Mouse (Mus musculus) myocyte (in vitro differentiated cells): ENCODE results near the gene Ttc30a2. TPM values are rescaled to one million over a fixed set of nuclear protein-coding genes. Genes with fewer than 3 reads are reported as not detected.
"Not testable (repeated sequence)": the region's sequence is repeated elsewhere in the genome, so short reads cannot be mapped to it uniquely, and the experiment has no call there.

Experiments
- H3K27me3 ChIP-seq: one replicate; pipeline ENCODE4 v1.6.1; 2011; ENCODE audit not compliant: control insufficient read depth, insufficient read depth, insufficient read length
- H3K36me3 ChIP-seq: one replicate; pipeline ENCODE4 v1.6.1; 2011; ENCODE audit not compliant: control insufficient read depth, insufficient read depth
- H3K4me2 ChIP-seq: one replicate; pipeline ENCODE4 v1.6.1; 2011; ENCODE audit warnings: low read depth, control low read depth
- H3K4me3 ChIP-seq: one replicate; pipeline ENCODE4 v1.5.1; 2011; ENCODE audit warnings: mild to moderate bottlenecking, control low read depth, moderate library complexity
- H3K79me2 ChIP-seq: one replicate; pipeline ENCODE4 v1.6.1; 2011; ENCODE audit not compliant: control insufficient read depth, insufficient read depth
- H3ac ChIP-seq: one replicate; pipeline ENCODE4 v1.6.1; 2011; ENCODE audit not compliant: control insufficient read depth, insufficient read length
- CEBPB ChIP-seq: IDR thresholded peaks from 2 replicates; pipeline ENCODE4 v1.6.1; 2011; ENCODE audit warnings: mild to moderate bottlenecking, moderate library complexity; ENCODE audit not compliant: poor library complexity, insufficient read depth, severe bottlenecking
- E2F4 ChIP-seq: IDR thresholded peaks from one replicate; pipeline ENCODE4 v1.6.1; 2011; ENCODE audit warnings: mild to moderate bottlenecking, control low read depth, moderate library complexity; ENCODE audit not compliant: insufficient read depth
- MAX ChIP-seq: IDR thresholded peaks from one replicate; pipeline ENCODE4 v1.6.1; 2011; ENCODE audit warnings: low read depth, mild to moderate bottlenecking, control low read depth
- MYOD1 ChIP-seq, 3 experiments: IDR thresholded peaks; one replicate each; pipeline ENCODE4 v1.6.1; 2011; ENCODE audit warnings: control low read depth in 2 of 3, low read depth in 2 of 3, mild to moderate bottlenecking in 2 of 3, moderate library complexity in 1 of 3; ENCODE audit not compliant: insufficient read length in 2 of 3, control insufficient read depth in 1 of 3
- MYOG ChIP-seq, 3 experiments: IDR thresholded peaks; one replicate each; pipeline ENCODE4 v1.6.1; 2011; ENCODE audit warnings: control low read depth in 2 of 3, low read depth in 2 of 3, mild to moderate bottlenecking in 2 of 3; ENCODE audit not compliant: insufficient read length in 2 of 3, control insufficient read depth in 1 of 3, insufficient read depth in 1 of 3
- POLR2A ChIP-seq: IDR thresholded peaks from one replicate; pipeline ENCODE4 v1.6.1; 2011; ENCODE audit warnings: low read depth, mild to moderate bottlenecking, control low read depth, moderate library complexity; ENCODE audit not compliant: insufficient read length
- POLR2AphosphoS2 ChIP-seq: IDR thresholded peaks from one replicate; pipeline ENCODE4 v1.6.1; 2011; ENCODE audit warnings: low read depth, control low read depth; ENCODE audit not compliant: insufficient read length
- REST ChIP-seq: IDR thresholded peaks from one replicate; pipeline ENCODE4 v1.6.1; 2011; ENCODE audit warnings: mild to moderate bottlenecking, control low read depth, moderate library complexity; ENCODE audit not compliant: insufficient read depth, insufficient read length
- SRF ChIP-seq: IDR thresholded peaks from one replicate; pipeline ENCODE4 v1.6.1; 2011; ENCODE audit warnings: low read depth; ENCODE audit not compliant: control insufficient read depth, insufficient read length
- TCF12 ChIP-seq: IDR thresholded peaks from one replicate; pipeline ENCODE4 v1.6.1; 2011; ENCODE audit warnings: mild to moderate bottlenecking, control low read depth; ENCODE audit not compliant: poor library complexity, insufficient read depth, severe bottlenecking
- TCF3 ChIP-seq: IDR thresholded peaks from one replicate; pipeline ENCODE4 v1.6.1; 2011; ENCODE audit warnings: low read depth, control low read depth; ENCODE audit not compliant: insufficient read length
- USF1 ChIP-seq: IDR thresholded peaks from one replicate; pipeline ENCODE4 v1.6.1; 2011; ENCODE audit warnings: low read depth, mild to moderate bottlenecking, control low read depth, moderate library complexity
- polyA plus RNA-seq: library from polyadenylated mRNA; unstranded; fragments of >200 nt; fragmentation: generic; extraction: Trizol; gene quantifications from one replicate; pipeline ENCODE4 v1.2.1, GENCODE M21; 2012; ENCODE audit warnings: missing spikeins

The Ttc30a2 gene
- polyA plus RNA-seq, 1 experiment: 0.06 TPM

DNA sequence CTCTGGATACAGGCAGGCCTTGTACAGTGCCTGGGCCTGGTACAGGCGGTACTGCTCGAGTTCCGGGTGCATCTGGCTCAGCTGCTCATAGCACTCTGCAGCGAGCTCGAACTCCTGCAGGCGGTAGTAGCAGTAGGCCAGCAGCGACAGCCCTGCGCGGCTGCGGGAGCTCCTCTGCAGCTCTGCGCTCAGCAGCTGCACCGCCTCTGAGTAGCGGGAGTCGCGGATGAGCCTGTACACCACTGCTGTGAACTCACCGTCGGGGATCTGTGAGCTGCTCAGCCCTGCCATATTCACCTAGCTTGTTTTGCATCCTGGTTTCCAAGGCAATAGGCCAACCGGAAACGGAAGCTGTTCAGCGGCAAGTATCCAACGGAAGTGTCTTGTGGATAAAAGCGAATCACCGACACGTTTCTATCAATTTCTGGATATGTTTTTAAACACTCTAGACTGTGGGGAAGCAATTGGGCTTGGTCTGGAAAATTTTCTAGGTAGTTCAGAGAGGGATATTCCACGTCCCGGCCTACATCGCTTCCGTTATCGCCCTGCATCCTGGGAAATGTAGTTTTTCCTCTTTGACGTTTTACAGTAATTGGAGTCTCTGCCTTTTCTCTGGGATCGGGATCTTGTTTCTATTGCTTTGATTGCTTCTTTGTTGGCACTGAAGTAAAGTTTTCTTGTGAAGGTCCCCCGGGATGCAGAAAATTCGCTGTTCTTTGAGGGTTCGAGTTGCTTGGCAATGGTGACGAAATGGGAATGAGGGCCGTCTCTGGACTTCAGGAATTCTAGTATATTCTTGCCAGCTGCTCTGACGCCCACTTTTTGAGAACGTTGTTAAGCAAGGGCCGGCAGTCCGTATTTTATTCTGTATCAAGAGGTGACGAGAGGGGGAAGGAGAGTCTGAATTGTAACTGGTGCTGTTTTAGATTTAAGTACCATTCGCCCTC lies 39.6 kb downstream of the Ttc30a2 start, which contains the start of gene Ttc30b:
TSS of gene Ttc30b (minus strand) at position 469 of the 947 bp plus-strand sequence.
- Histone ChIP-seq H3K79me2 (no peaks in the 10 kb centered on the region), H3K4me3 (peak within 1 kb of the TSS; percentile 31), H3ac (peak within 1 kb of the TSS; percentile 43), H3K27me3 (no peaks in the 10 kb centered on the region), H3K4me2 (peak within 1 kb of the TSS; percentile 85), H3K36me3 (no peaks in the 10 kb centered on the region)
- TF ChIP-seq TCF3 (no peak), USF1 (no peak), REST (no peak)

- H3K27me3 ChIP-seq, H3K36me3 ChIP-seq, H3K79me2 ChIP-seq: not testable (repeated sequence)
- peak overlapping the region; percentile 85 for H3K4me2 ChIP-seq
- H3K4me3 ChIP-seq: peak overlapping the region; percentile 31
- H3ac ChIP-seq: peak overlapping the region; percentile 43
These were observed 40.4 kb downstream of the Ttc30a2 start for GRCm38 (mm10) chr2:75937520-75938116.

DNA sequence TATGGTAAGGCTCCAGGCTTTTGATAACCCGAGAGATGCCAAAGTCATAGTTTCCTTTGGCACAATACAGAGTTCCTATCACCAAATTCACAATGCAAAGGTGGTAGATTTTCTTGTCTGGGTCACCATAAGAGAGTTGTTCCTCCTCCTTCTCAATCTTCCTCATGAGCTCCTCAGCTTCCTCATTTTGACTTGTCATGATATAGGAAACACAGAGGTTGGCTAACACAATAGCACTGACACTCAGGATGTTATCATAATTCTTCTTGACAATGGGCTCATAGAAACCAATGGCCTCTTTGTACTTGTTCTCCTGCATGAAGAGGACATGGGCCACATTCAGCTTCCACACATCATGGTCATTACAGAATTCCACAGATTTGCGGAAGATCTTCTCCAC lies 41.3 kb downstream of the Ttc30a2 start:
- not testable (repeated sequence) for H3K79me2 ChIP-seq, H3K4me2 ChIP-seq, H3K36me3 ChIP-seq, H3K4me3 ChIP-seq, H3K27me3 ChIP-seq, H3ac ChIP-seq

DNA sequence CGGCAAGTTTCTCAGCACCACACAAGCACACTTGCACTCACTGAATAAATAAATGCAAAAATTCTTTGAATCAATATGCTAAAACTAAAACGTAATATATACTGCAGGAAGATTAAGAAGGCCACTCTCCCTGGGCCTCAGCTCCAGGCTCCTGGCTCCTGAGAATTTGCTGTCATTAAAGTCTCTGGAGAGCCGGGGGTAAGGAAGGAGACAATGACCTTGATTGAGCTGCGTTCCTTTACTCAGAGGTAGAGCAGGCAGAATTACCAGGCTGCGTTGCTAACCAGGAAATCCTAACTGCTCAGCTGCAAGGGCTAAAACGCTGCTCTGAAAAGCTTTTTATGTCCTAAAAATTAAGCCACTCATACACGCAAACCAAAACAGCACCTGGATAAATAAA lies 44.4 kb downstream of the Ttc30a2 start:
- Histone ChIP-seq H3K4me2 (no peak overlapping the region), H3K79me2 (no peaks in the 10 kb centered on the region), H3K27me3 (no peaks in the 10 kb centered on the region), H3ac (no peak overlapping the region), H3K4me3 (no peak overlapping the region), H3K36me3 (peaks cover 10% of the 10 kb centered on the region)
- no peak for TF ChIP-seq MAX

- no peak for TF ChIP-seq TCF12
- TF ChIP-seq E2F4: no peak
- TF ChIP-seq CEBPB: no peak
- TF ChIP-seq REST: no peak
- no peak for TF ChIP-seq USF1
- no peak for TF ChIP-seq POLR2AphosphoS2
- TF ChIP-seq MYOD1 (IDR thresholded peaks at IDR 0.05; ENCODE audit: control insufficient read depth in 1 of 3, insufficient read length in 2 of 3, low read depth in 2 of 3): no peak
- TF ChIP-seq SRF: no peak
- no peak for TF ChIP-seq POLR2A
- no peak for TF ChIP-seq TCF3
- no peak for TF ChIP-seq MYOG (IDR thresholded peaks at IDR 0.05; ENCODE audit: control insufficient read depth in 1 of 3, insufficient read depth in 1 of 3, insufficient read length in 2 of 3, low read depth in 2 of 3)
- H3ac ChIP-seq: no peak overlapping the region
These were observed 47.0 kb downstream of the Ttc30a2 start for GRCm38 (mm10) chr2:75930941-75931340.

GRCm38 (mm10) chr2:75929786-75930444 lies 48.1 kb downstream of the Ttc30a2 start:
- Histone ChIP-seq H3K79me2 (no peaks in the 10 kb centered on the region), H3K27me3 (no peaks in the 10 kb centered on the region), H3ac (no peak overlapping the region), H3K36me3 (peaks cover 23% of the 10 kb centered on the region), H3K4me2 (no peak overlapping the region), H3K4me3 (no peak overlapping the region)
- TF ChIP-seq REST (no peak), TCF12 (no peak), MYOG (IDR thresholded peaks at IDR 0.05; ENCODE audit: control insufficient read depth in 1 of 3, insufficient read depth in 1 of 3, insufficient read length in 2 of 3, low read depth in 2 of 3) (no peak), POLR2A (no peak), E2F4 (no peak), MYOD1 (IDR thresholded peaks at IDR 0.05; ENCODE audit: control insufficient read depth in 1 of 3, insufficient read length in 2 of 3, low read depth in 2 of 3) (no peak), CEBPB (no peak), SRF (no peak), USF1 (no peak), POLR2AphosphoS2 (no peak), MAX (no peak), TCF3 (no peak)

More at GRCm38 (mm10) chr2:75930941-75931340, 47.0 kb downstream of the Ttc30a2 start:
- Histone ChIP-seq H3K27me3 (no peaks in the 10 kb centered on the region), H3K36me3 (peaks cover 23% of the 10 kb centered on the region), H3K4me2 (no peak overlapping the region), H3K4me3 (no peak overlapping the region), H3K79me2 (no peaks in the 10 kb centered on the region)
